Mouse (Mus musculus): ENCODE data around the gene March6.

March6 gene

GRCm38 (mm10) chr15:31414179-31414898, 116.5 kb downstream of the March6 start:
- no peak for DNase-seq (ENCODE audit: low spot score)

GRCm38 (mm10) chr15:31413662-31414061, 117.2 kb downstream of the March6 start:
- no peak for DNase-seq (ENCODE audit: low spot score)

GRCm38 (mm10) chr15:31412933-31413332, 117.9 kb downstream of the March6 start:
- DNase-seq (ENCODE audit: low spot score), result no peak

GRCm38 (mm10) chr15:31412436-31412835, 118.4 kb downstream of the March6 start:
- no peak for DNase-seq (ENCODE audit: low spot score)

GRCm38 (mm10) chr15:31407490-31407889, 123.4 kb downstream of the March6 start:
- DNase-seq (ENCODE audit: low spot score), result no peak

- DNase-seq (ENCODE audit: low spot score), result no peak
Observed at GRCm38 (mm10) chr15:31406881-31407280, 124.0 kb downstream of the March6 start.
